In genomic region chr4:71627088-71627487, GRCm38 (mm10) we compare ENCODE assay signal across 25 mouse cellular contexts.
DNase-seq lines count a peak whose midpoint lies in the region; ATAC-seq and TF ChIP-seq lines count a peak whose summit lies in the region.
"Had no signal": no experiment of that assay in that cellular context is flagged by ENCODE, and none has a peak within 500 bp of the region (broad histone marks: within the 10 kb centered on the region; RNA-seq: fewer than 3 reads in every experiment).

No protein-coding gene starts in this region.

- H3K4me1 ChIP-seq in embryonic facial prominence, embryonic 14.5 days (ENCODE audit: control insufficient read depth, insufficient read depth, low read length), result no peaks in the 10 kb centered on the region
- H3K4me1 ChIP-seq in embryonic facial prominence, embryonic 10.5 days, result no peaks in the 10 kb centered on the region; the same call in 1 of the 2 replicates
- H3K4me1 ChIP-seq in kidney, postnatal 0 days (replicated peaks; ENCODE audit: insufficient read depth, low read length), result no peaks in the 10 kb centered on the region
- no peaks in the 10 kb centered on the region for H3K4me1 ChIP-seq in kidney, adult 2 months (ENCODE audit: control insufficient read depth, insufficient read depth, low read length)
- H3K4me1 ChIP-seq: embryonic facial prominence, embryonic 12.5 days had no signal

- no peak overlapping the region for H3K4me2 ChIP-seq in embryonic facial prominence, embryonic 14.5 days (ENCODE audit: low read depth, low read length)
- no peak overlapping the region for H3K4me2 ChIP-seq in kidney, postnatal 0 days (ENCODE audit: low read length)
- H3K4me2 ChIP-seq: embryonic facial prominence, embryonic 12.5 days; heart, embryonic 11.5 days; hindbrain, embryonic 13.5 days had no signal

- H3K9ac ChIP-seq in embryonic facial prominence, embryonic 14.5 days (ENCODE audit: low read depth, low read length), result no peak overlapping the region
- H3K9ac ChIP-seq in kidney, postnatal 0 days (ENCODE audit: low read depth, low read length), result no peak overlapping the region
- H3K9ac ChIP-seq: embryonic facial prominence, embryonic 12.5 days; forebrain, postnatal 0 days; hindbrain, embryonic 13.5 days had no signal

- no peak for ATAC-seq in embryonic facial prominence, embryonic 14.5 days (ENCODE audit: low read depth)
- ATAC-seq in kidney, postnatal 0 days (replicated peaks; ENCODE audit: low FRiP score, low read depth), result no peak
- ATAC-seq: CD4-positive, CD25-positive, alpha-beta regulatory T cell, adult 4 months; forebrain, embryonic 14.5 days; forebrain, postnatal 0 days; hindbrain, embryonic 16.5 days had no signal

- 27% methylated on average over 2 of the region's 2 CpGs for WGBS in embryonic facial prominence, embryonic 14.5 days
- WGBS in embryonic facial prominence, embryonic 10.5 days, result 41% methylated on average over 2 of the region's 2 CpGs
- WGBS in kidney, postnatal 0 days, result 37% methylated on average over 2 of the region's 2 CpGs
- 46% methylated on average over 2 of the region's 2 CpGs for WGBS in kidney, adult 2 months

- no peaks in the 10 kb centered on the region for H3K9me3 ChIP-seq in embryonic facial prominence, embryonic 14.5 days (ENCODE audit: control insufficient read depth, low read length)
- peaks cover 3% of the 10 kb centered on the region; the same call in 1 of the 2 replicates for H3K9me3 ChIP-seq in embryonic facial prominence, embryonic 10.5 days
- no peaks in the 10 kb centered on the region for H3K9me3 ChIP-seq in kidney, postnatal 0 days (replicated peaks; ENCODE audit: low read length)
- H3K9me3 ChIP-seq: embryonic facial prominence, embryonic 12.5 days had no signal

- no peak for TF ChIP-seq POLR2A in kidney, adult 2 months (IDR thresholded peaks at IDR 0.05; ENCODE audit: low read depth, low read length)
- TF ChIP-seq POLR2A in brain, embryonic 14.5 days (IDR thresholded peaks at IDR 0.05; ENCODE audit: borderline replicate concordance, extremely low read depth, insufficient read depth, insufficient read length, poor library complexity, severe bottlenecking), result no peak

- DNase-seq in embryonic facial prominence, embryonic 14.5 days (ENCODE audit: low spot score), result peak; percentile 13
- DNase-seq in embryonic facial prominence, embryonic 10.5 days (ENCODE audit: low spot score), result no peak
- peak; percentile 15 for DNase-seq in kidney, postnatal 0 days (ENCODE audit: low spot score)
- DNase-seq in kidney, adult 2 months, result no peak
- DNase-seq in brain, embryonic 14.5 days (ENCODE audit: low read depth), result peak; percentile 9
- peak; percentile 24 for DNase-seq in mesoderm, embryonic 11.5 days (ENCODE audit: low read depth, low spot score)
- no peak for DNase-seq in urinary bladder, postnatal 4 days (ENCODE audit: low spot score in 2 of 2)
- DNase-seq in layer of hippocampus, adult 11-12 months (ENCODE audit: low spot score), result no peak
- DNase-seq: adrenal gland, adult 2 months; adrenal gland, postnatal 14 days; cerebellum, adult 11-12 months; cerebellum, adult 8-10 months; cerebellum, postnatal 10 days; cerebellum, postnatal 36 days; forebrain, postnatal 0 days; gastrocnemius, adult 2 months; gastrocnemius, postnatal 14 days; heart, adult 11 months had no signal

- TF ChIP-seq CTCF in kidney, postnatal 0 days (IDR thresholded peaks at IDR 0.05; ENCODE audit: low read depth), result no peak
- no peak for TF ChIP-seq CTCF in kidney, adult 2 months (conservative IDR thresholded peaks at IDR 0.05; ENCODE audit: insufficient read depth, insufficient read length, low read depth, low read length)
- TF ChIP-seq CTCF in brain, embryonic 14.5 days (IDR thresholded peaks at IDR 0.05; ENCODE audit: borderline replicate concordance, extremely low read depth, insufficient read depth, insufficient read length), result no peak

- H3K36me3 ChIP-seq in embryonic facial prominence, embryonic 14.5 days (ENCODE audit: control insufficient read depth, insufficient read depth, low read length), result no peaks in the 10 kb centered on the region
- H3K36me3 ChIP-seq in embryonic facial prominence, embryonic 10.5 days (replicated peaks), result no peaks in the 10 kb centered on the region
- no peaks in the 10 kb centered on the region for H3K36me3 ChIP-seq in kidney, postnatal 0 days (ENCODE audit: insufficient read depth, low read length)
- H3K36me3 ChIP-seq in kidney, adult 2 months (ENCODE audit: control insufficient read depth, insufficient read depth, low read length), result no peaks in the 10 kb centered on the region
- H3K36me3 ChIP-seq: embryonic facial prominence, embryonic 12.5 days; hindbrain, embryonic 13.5 days had no signal

- H3K27me3 ChIP-seq in embryonic facial prominence, embryonic 14.5 days (replicated peaks; ENCODE audit: control insufficient read depth, insufficient read depth, low read length), result no peaks in the 10 kb centered on the region
- no peaks in the 10 kb centered on the region for H3K27me3 ChIP-seq in embryonic facial prominence, embryonic 10.5 days (replicated peaks; ENCODE audit: low read depth, poor library complexity, severe bottlenecking)
- H3K27me3 ChIP-seq in kidney, postnatal 0 days (ENCODE audit: insufficient read depth, low read length), result no peaks in the 10 kb centered on the region
- H3K27me3 ChIP-seq in kidney, adult 2 months (replicated peaks; ENCODE audit: control insufficient read depth, insufficient read depth, low read length), result no peaks in the 10 kb centered on the region
- H3K27me3 ChIP-seq: embryonic facial prominence, embryonic 12.5 days; hindbrain, embryonic 13.5 days had no signal

- no peak overlapping the region for H3K27ac ChIP-seq in embryonic facial prominence, embryonic 14.5 days (replicated peaks; ENCODE audit: low read depth, low read length)
- no peak overlapping the region for H3K27ac ChIP-seq in embryonic facial prominence, embryonic 10.5 days (replicated peaks)
- no peak overlapping the region for H3K27ac ChIP-seq in kidney, postnatal 0 days
- no peak overlapping the region for H3K27ac ChIP-seq in kidney, adult 2 months (ENCODE audit: insufficient read depth, low read depth, low read length)
- H3K27ac ChIP-seq: embryonic facial prominence, embryonic 12.5 days; gastrocnemius, adult 2 months; hindbrain, embryonic 13.5 days had no signal

- H3K4me3 ChIP-seq in embryonic facial prominence, embryonic 14.5 days (ENCODE audit: low read depth, low read length), result no peak overlapping the region
- no peak overlapping the region for H3K4me3 ChIP-seq in embryonic facial prominence, embryonic 10.5 days
- no peak overlapping the region for H3K4me3 ChIP-seq in kidney, postnatal 0 days (replicated peaks; ENCODE audit: low read depth, low read length)
- no peak overlapping the region for H3K4me3 ChIP-seq in kidney, adult 2 months (ENCODE audit: insufficient read depth, low read depth, low read length)
- H3K4me3 ChIP-seq: embryonic facial prominence, embryonic 12.5 days; erythroblast, embryonic 14.5 days; gastrocnemius, adult 2 months; hindbrain, embryonic 13.5 days had no signal

Comparison
In these comparisons a context has a peak if more than half of its experiments do, and no peak if none do; other contexts are left out.
1. DNase-seq: peak in embryonic facial prominence, embryonic 14.5 days (single experiment), kidney, postnatal 0 days (single experiment), brain, embryonic 14.5 days (single experiment) and mesoderm, embryonic 11.5 days (single experiment); none in embryonic facial prominence, embryonic 10.5 days (single experiment), kidney, adult 2 months (single experiment), urinary bladder, postnatal 4 days (0 of 2) and layer of hippocampus, adult 11-12 months (single experiment).